Mouse (Mus musculus): ENCODE data around the gene Otol1. TPM values are rescaled to one million over a fixed set of nuclear protein-coding genes. Genes with fewer than 3 reads are reported as not detected.

Gene Otol1
- not detected in 2 replicates for polyA plus RNA-seq (2014; fragmentation: Nextera tagmentation; extraction: Ambion mirVana)

DNA sequence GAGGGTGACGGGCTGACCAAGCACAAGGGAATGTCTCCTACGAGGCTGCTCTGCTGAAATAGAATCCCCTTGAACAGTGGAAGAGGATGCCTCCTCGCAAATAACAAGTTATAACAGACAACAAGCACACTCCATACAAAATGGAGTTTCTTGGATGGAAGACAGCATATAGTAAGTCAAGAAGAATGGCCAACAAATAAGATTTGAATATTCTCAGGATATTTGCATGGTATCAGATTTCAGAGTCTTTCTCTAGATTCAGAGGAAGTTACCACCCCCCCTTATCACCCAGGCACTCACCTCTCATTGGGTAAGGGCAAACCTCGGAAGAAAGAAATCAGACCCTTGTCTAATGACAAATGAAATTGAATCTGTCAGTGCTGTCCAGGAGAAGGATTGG is at the start of gene Otol1:
TSS of gene Otol1 (plus strand) at position 301 of the 400 bp plus-strand sequence.
- H3K9ac ChIP-seq (replicated peaks; ENCODE audit: low read depth, low read length), result no peak within 1 kb of the TSS
- no peak for ATAC-seq (ENCODE audit: insufficient number of reproducible peaks, insufficient read depth, low FRiP score, low read depth)
- H3K27ac ChIP-seq (ENCODE audit: low read length), result no peak within 1 kb of the TSS
- no peaks in the 10 kb centered on the region for H3K9me3 ChIP-seq (ENCODE audit: control insufficient read depth, low read depth, low read length)
- WGBS, result 77% methylated on average over 4 of the region's 4 CpGs
- no peaks in the 10 kb centered on the region for H3K4me1 ChIP-seq (ENCODE audit: control insufficient read depth, insufficient read depth, low read length)
- no peaks in the 10 kb centered on the region for H3K27me3 ChIP-seq (ENCODE audit: control insufficient read depth, insufficient read depth, low read length)
- H3K4me2 ChIP-seq (replicated peaks; ENCODE audit: low read depth, low read length), result no peak within 1 kb of the TSS
- H3K4me3 ChIP-seq (ENCODE audit: low read depth, low read length), result no peak within 1 kb of the TSS
- no peaks in the 10 kb centered on the region for H3K36me3 ChIP-seq (ENCODE audit: control insufficient read depth, insufficient read depth, low read length)

DNA sequence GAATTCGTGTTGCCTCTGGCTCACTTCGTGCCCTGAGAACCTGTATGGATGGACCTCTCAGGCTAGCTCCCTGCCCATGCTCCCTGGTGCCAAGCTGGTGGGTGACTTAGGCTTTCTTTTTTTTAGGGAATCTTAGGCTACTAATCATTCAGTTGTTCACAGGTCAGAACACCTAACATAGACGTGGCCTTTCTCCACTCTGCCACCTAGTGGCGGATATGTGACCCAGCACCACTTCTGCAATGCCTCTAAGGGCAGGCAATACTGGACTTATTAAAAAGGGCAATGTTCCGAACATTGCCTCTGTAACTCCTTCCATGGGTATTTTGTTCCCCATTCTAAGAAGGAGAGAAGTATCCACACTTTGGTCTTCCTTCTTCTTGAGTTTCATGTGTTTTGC is 45.2 kb upstream of the Otol1 start:
- Histone ChIP-seq H3K27ac (ENCODE audit: low read length) (no peak overlapping the region), H3K4me1 (ENCODE audit: control insufficient read depth, insufficient read depth, low read length) (no peaks in the 10 kb centered on the region), H3K9me3 (ENCODE audit: control insufficient read depth, low read depth, low read length) (no peaks in the 10 kb centered on the region), H3K4me2 (replicated peaks; ENCODE audit: low read depth, low read length) (no peak overlapping the region), H3K4me3 (ENCODE audit: low read depth, low read length) (no peak overlapping the region), H3K27me3 (ENCODE audit: control insufficient read depth, insufficient read depth, low read length) (no peaks in the 10 kb centered on the region), H3K36me3 (ENCODE audit: control insufficient read depth, insufficient read depth, low read length) (no peaks in the 10 kb centered on the region), H3K9ac (replicated peaks; ENCODE audit: low read depth, low read length) (no peak overlapping the region)
- 62% methylated on average over 5 of the region's 5 CpGs for WGBS
- no peak for ATAC-seq (ENCODE audit: insufficient number of reproducible peaks, insufficient read depth, low FRiP score, low read depth)

DNA sequence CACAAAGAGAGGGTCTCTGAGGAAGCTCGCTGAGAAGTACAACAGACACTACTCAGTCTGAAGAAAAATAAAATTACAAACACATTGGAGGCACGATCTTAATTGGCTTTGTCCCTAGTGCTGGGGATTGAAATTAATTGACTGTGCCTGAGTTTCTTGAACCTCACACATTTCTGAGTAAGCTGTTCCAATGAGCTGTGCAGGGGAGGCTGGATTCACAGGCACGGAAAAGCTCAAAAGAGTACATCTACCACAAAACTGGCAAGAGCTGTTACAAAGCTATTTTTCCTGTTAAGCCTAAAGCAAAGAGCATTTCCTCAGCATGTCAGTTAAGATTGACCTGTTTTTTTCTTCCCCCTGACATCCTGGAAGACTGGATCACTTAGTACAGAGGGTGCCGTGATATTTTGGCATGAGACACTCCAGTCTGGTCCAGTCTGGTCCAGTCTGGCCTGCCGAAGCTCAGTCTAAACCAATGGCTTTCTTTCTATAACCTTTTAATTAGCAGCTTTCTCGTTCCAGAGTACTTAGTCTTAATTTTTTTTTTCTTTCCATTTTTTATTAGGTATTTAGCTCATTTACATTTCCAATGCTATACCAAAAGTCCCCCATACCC is 35.8 kb upstream of the Otol1 start:
- no peak overlapping the region for H3K9ac ChIP-seq (replicated peaks; ENCODE audit: low read depth, low read length)
- H3K9me3 ChIP-seq (ENCODE audit: control insufficient read depth, low read depth, low read length), result no peaks in the 10 kb centered on the region
- H3K4me2 ChIP-seq (replicated peaks; ENCODE audit: low read depth, low read length), result no peak overlapping the region
- no peak overlapping the region for H3K4me3 ChIP-seq (ENCODE audit: low read depth, low read length)
- no peak overlapping the region for H3K27ac ChIP-seq (ENCODE audit: low read length)
- no peaks in the 10 kb centered on the region for H3K27me3 ChIP-seq (ENCODE audit: control insufficient read depth, insufficient read depth, low read length)
- no peak for ATAC-seq (ENCODE audit: insufficient number of reproducible peaks, insufficient read depth, low FRiP score, low read depth)
- no peaks in the 10 kb centered on the region for H3K36me3 ChIP-seq (ENCODE audit: control insufficient read depth, insufficient read depth, low read length)
- 71% methylated on average over 6 of the region's 6 CpGs for WGBS
- no peaks in the 10 kb centered on the region for H3K4me1 ChIP-seq (ENCODE audit: control insufficient read depth, insufficient read depth, low read length)

DNA sequence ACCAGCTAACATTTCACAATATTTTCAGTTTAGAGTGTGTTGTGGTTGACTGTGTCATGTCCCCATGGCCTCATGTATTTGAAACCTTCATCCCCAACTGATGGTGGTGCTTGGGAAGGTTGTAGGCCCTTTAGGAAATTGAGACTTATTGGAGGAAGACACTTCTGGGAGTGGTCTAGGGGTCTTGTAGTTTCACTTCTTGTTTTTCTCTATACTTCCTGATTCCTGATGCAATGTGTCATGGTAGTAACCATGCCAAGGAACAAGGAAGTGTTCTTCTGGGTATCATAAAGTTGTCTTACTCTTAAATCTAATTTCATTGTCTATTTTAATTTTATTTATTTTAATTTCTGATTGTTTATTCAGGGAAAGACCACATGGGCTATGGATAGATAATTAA is 29.3 kb upstream of the Otol1 start:
- Histone ChIP-seq H3K36me3 (ENCODE audit: control insufficient read depth, insufficient read depth, low read length) (no peaks in the 10 kb centered on the region), H3K4me3 (ENCODE audit: low read depth, low read length) (no peak overlapping the region), H3K9ac (replicated peaks; ENCODE audit: low read depth, low read length) (no peak overlapping the region), H3K27ac (ENCODE audit: low read length) (no peak overlapping the region), H3K4me1 (ENCODE audit: control insufficient read depth, insufficient read depth, low read length) (no peaks in the 10 kb centered on the region), H3K27me3 (ENCODE audit: control insufficient read depth, insufficient read depth, low read length) (no peaks in the 10 kb centered on the region), H3K9me3 (ENCODE audit: control insufficient read depth, low read depth, low read length) (no peaks in the 10 kb centered on the region), H3K4me2 (replicated peaks; ENCODE audit: low read depth, low read length) (no peak overlapping the region)
- ATAC-seq (ENCODE audit: insufficient number of reproducible peaks, insufficient read depth, low FRiP score, low read depth), result no peak

DNA sequence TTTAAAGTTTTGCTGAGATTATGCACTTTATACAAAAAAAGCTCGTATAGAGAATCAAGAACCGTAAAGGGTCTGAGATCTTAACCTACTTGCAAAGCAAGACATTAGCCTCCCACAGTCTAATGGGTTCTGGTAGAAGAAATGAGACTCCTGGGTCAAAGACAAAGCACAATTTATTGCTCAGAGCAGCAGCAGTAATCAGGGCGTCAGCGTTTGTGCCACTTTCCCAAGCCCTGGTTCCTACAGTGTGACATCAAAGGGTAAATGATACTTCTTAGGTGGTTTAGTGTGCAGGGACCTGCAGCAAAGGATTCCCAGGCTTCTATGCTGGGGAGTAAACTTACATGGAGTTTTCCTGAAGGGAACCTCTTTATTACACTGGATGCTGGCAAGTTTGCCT is 13.6 kb upstream of the Otol1 start:
- no peaks in the 10 kb centered on the region for H3K27me3 ChIP-seq (ENCODE audit: control insufficient read depth, insufficient read depth, low read length)
- WGBS, result 44% methylated on average over 4 of the region's 4 CpGs
- no peak overlapping the region for H3K4me2 ChIP-seq (replicated peaks; ENCODE audit: low read depth, low read length)
- no peaks in the 10 kb centered on the region for H3K4me1 ChIP-seq (ENCODE audit: control insufficient read depth, insufficient read depth, low read length)
- no peaks in the 10 kb centered on the region for H3K9me3 ChIP-seq (ENCODE audit: control insufficient read depth, low read depth, low read length)
- H3K4me3 ChIP-seq (ENCODE audit: low read depth, low read length), result no peak overlapping the region
- no peak overlapping the region for H3K27ac ChIP-seq (ENCODE audit: low read length)
- ATAC-seq (ENCODE audit: insufficient number of reproducible peaks, insufficient read depth, low FRiP score, low read depth), result no peak
- no peak overlapping the region for H3K9ac ChIP-seq (replicated peaks; ENCODE audit: low read depth, low read length)
- no peaks in the 10 kb centered on the region for H3K36me3 ChIP-seq (ENCODE audit: control insufficient read depth, insufficient read depth, low read length)

DNA sequence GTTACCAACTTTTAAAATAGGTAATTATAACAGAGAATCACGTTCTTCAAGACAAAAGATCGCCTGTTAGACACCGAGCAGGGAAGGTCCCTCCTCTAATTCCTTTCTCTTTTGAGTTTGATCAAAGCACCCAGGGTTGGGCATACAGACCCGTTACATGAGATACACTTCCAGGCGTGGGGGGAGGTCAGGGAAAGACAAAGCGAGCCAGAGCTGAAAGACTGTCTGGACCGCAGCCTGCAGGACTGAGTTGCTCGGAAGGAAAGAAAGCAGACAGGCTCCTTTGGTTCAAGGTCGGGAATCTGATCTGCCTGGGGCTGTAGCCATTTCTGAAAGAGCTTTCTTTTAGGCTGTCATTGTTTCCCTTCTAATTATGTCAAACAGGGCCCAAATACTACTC is 5.9 kb upstream of the Otol1 start:
- 55% methylated on average over 9 of the region's 9 CpGs for WGBS
- H3K9me3 ChIP-seq (ENCODE audit: control insufficient read depth, low read depth, low read length), result no peaks in the 10 kb centered on the region
- H3K27me3 ChIP-seq (ENCODE audit: control insufficient read depth, insufficient read depth, low read length), result no peaks in the 10 kb centered on the region
- no peak overlapping the region for H3K4me3 ChIP-seq (ENCODE audit: low read depth, low read length)
- no peaks in the 10 kb centered on the region for H3K36me3 ChIP-seq (ENCODE audit: control insufficient read depth, insufficient read depth, low read length)
- no peak overlapping the region for H3K4me2 ChIP-seq (replicated peaks; ENCODE audit: low read depth, low read length)
- no peaks in the 10 kb centered on the region for H3K4me1 ChIP-seq (ENCODE audit: control insufficient read depth, insufficient read depth, low read length)
- H3K9ac ChIP-seq (replicated peaks; ENCODE audit: low read depth, low read length), result no peak overlapping the region
- H3K27ac ChIP-seq (ENCODE audit: low read length), result no peak overlapping the region
- no peak for ATAC-seq (ENCODE audit: insufficient number of reproducible peaks, insufficient read depth, low FRiP score, low read depth)

DNA sequence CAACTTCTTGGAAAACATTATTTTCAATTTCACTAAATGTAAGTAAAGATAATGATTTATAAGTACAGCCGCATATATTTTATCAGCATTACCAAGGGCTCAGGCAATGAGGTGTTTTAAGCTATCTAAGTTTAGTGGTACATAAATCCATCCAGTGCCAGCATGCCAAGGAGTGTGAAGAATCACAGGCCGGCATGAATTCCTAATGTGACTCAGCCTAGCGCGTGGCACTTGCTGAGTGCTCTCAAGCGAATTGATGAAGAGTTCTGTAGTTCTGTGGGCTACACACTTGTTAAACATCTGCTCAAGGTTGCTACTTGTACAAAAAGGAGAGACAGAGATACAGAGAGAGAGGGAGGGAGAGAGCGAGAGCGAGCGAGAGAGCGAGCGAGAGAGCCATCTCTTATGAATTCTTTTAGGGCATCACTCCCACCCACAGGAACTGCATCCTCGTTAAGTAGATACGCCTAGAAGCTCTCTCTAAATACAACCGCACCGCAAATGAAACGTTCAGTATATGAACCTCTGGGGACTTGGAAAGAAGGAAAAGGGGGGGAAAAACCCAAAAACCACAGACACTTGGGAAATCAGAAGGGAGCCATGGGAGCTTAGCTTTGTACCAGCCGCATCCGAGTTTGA is 4.2 kb upstream of the Otol1 start:
- no peak overlapping the region for H3K9ac ChIP-seq (replicated peaks; ENCODE audit: low read depth, low read length)
- H3K4me2 ChIP-seq (replicated peaks; ENCODE audit: low read depth, low read length), result no peak overlapping the region
- H3K4me1 ChIP-seq (ENCODE audit: control insufficient read depth, insufficient read depth, low read length), result no peaks in the 10 kb centered on the region
- no peak for ATAC-seq (ENCODE audit: insufficient number of reproducible peaks, insufficient read depth, low FRiP score, low read depth)
- H3K27me3 ChIP-seq (ENCODE audit: control insufficient read depth, insufficient read depth, low read length), result no peaks in the 10 kb centered on the region
- no peaks in the 10 kb centered on the region for H3K9me3 ChIP-seq (ENCODE audit: control insufficient read depth, low read depth, low read length)
- 81% methylated on average over 17 of the region's 17 CpGs for WGBS
- no peak overlapping the region for H3K27ac ChIP-seq (ENCODE audit: low read length)
- no peak overlapping the region for H3K4me3 ChIP-seq (ENCODE audit: low read depth, low read length)
- H3K36me3 ChIP-seq (ENCODE audit: control insufficient read depth, insufficient read depth, low read length), result no peaks in the 10 kb centered on the region

DNA sequence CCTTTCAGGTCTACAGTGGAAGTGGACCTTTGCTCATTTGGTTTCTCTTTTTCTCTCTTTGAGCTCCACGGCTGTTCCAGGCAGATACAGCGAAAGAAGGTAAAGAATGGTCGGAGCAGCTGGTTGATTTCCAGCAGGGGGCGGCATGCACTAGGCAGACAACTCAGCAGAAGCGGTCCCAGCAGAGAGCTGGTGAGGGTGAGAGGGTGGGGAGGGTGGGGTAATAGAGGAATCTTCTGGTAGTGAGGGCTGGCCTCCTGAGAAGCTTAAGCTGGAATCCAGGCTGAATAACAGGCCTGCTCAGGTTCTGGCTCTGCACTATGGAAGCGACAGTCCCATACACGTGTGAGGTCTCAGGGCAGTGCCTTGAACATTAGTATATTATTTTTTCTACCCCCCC is 3.5 kb upstream of the Otol1 start:
- no peaks in the 10 kb centered on the region for H3K27me3 ChIP-seq (ENCODE audit: control insufficient read depth, insufficient read depth, low read length)
- 39% methylated on average over 7 of the region's 7 CpGs for WGBS
- no peak for ATAC-seq (ENCODE audit: insufficient number of reproducible peaks, insufficient read depth, low FRiP score, low read depth)
- H3K4me2 ChIP-seq (replicated peaks; ENCODE audit: low read depth, low read length), result no peak overlapping the region
- H3K4me3 ChIP-seq (ENCODE audit: low read depth, low read length), result no peak overlapping the region
- H3K9ac ChIP-seq (replicated peaks; ENCODE audit: low read depth, low read length), result no peak overlapping the region
- no peaks in the 10 kb centered on the region for H3K36me3 ChIP-seq (ENCODE audit: control insufficient read depth, insufficient read depth, low read length)
- H3K27ac ChIP-seq (ENCODE audit: low read length), result no peak overlapping the region
- H3K4me1 ChIP-seq (ENCODE audit: control insufficient read depth, insufficient read depth, low read length), result no peaks in the 10 kb centered on the region
- H3K9me3 ChIP-seq (ENCODE audit: control insufficient read depth, low read depth, low read length), result no peaks in the 10 kb centered on the region

DNA sequence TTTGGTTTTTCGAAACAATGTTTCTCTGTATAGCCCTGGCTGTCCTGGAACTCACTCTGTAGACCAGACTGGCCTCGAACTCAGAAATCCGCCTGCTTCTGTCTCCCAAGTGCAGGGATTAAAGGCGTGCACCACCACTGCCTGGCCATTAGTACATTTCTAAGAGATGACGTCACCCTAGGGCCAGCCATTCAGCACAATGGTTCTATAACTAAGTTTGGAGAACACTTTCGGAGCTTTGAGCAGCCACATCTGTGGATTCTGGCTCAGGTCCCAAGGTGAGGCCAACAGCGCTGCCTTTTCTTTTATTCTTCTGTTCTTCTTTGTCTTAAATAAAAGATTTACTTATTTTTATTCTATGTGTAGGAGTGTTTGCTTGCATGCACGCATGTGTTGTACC is 3.0 kb upstream of the Otol1 start:
- Histone ChIP-seq H3K27ac (ENCODE audit: low read length) (no peak overlapping the region), H3K4me2 (replicated peaks; ENCODE audit: low read depth, low read length) (no peak overlapping the region), H3K36me3 (ENCODE audit: control insufficient read depth, insufficient read depth, low read length) (no peaks in the 10 kb centered on the region), H3K4me3 (ENCODE audit: low read depth, low read length) (no peak overlapping the region), H3K9me3 (ENCODE audit: control insufficient read depth, low read depth, low read length) (no peaks in the 10 kb centered on the region), H3K27me3 (ENCODE audit: control insufficient read depth, insufficient read depth, low read length) (no peaks in the 10 kb centered on the region), H3K4me1 (ENCODE audit: control insufficient read depth, insufficient read depth, low read length) (no peaks in the 10 kb centered on the region), H3K9ac (replicated peaks; ENCODE audit: low read depth, low read length) (no peak overlapping the region)
- ATAC-seq (ENCODE audit: insufficient number of reproducible peaks, insufficient read depth, low FRiP score, low read depth), result 0 out of 2 replicates have a peak, but pooled peaks have one; percentile 42
- WGBS, result 64% methylated on average over 8 of the region's 8 CpGs

Data from stomach, embryonic 14.5 days (tissue).